Mouse (Mus musculus) stomach, postnatal 0 days (tissue): Measurements from ENCODE around the gene Pdzrn3. TPM values are rescaled to one million over a fixed set of nuclear protein-coding genes. Genes with fewer than 3 reads are reported as not detected.

Source experiments
- ATAC-seq: fragments of 200-750 bp; cut with Nextera tagmentation; 2 replicates; pipeline ENCODE4 v1.8.0; 2017; ENCODE audit not compliant: low FRiP score, low TSS enrichment
- DNase-seq: peaks from one replicate; pipeline ENCODE4 v3.0.0-alpha.2; 2016; ENCODE audit warnings: low spot score
- H3K27ac ChIP-seq: fragments of 300-500 bp; sonication (generic); replicated peaks from 2 replicates; pipeline ENCODE4 v1.5.1; 2014; ENCODE audit warnings: mild to moderate bottlenecking, control low read depth
- H3K27me3 ChIP-seq: fragments of 300-500 bp; sonication (generic); 2 replicates; pipeline ENCODE4 v1.6.1; 2014; ENCODE audit warnings: low read length; ENCODE audit not compliant: control insufficient read depth, insufficient read depth
- H3K36me3 ChIP-seq: fragments of 300-500 bp; sonication (generic); 2 replicates; pipeline ENCODE4 v1.6.1; 2014; ENCODE audit warnings: low read length, mixed read lengths; ENCODE audit not compliant: control insufficient read depth, insufficient read depth
- H3K4me1 ChIP-seq: fragments of 300-500 bp; sonication (generic); replicated peaks from 2 replicates; pipeline ENCODE4 v1.6.1; 2014; ENCODE audit warnings: antibody characterized with exemption; ENCODE audit not compliant: control insufficient read depth, insufficient read depth
- H3K4me2 ChIP-seq: fragments of 300-500 bp; sonication (generic); replicated peaks from 2 replicates; pipeline ENCODE4 v1.6.1; 2014; ENCODE audit warnings: low read depth, mild to moderate bottlenecking, control low read depth, moderate library complexity
- H3K4me3 ChIP-seq: fragments of 300-500 bp; sonication (generic); 2 replicates; pipeline ENCODE4 v1.5.1; 2014; ENCODE audit warnings: low read depth, low read length, control low read depth
- H3K9ac ChIP-seq: fragments of 300-500 bp; sonication (generic); 2 replicates; pipeline ENCODE4 v1.6.1; 2014; ENCODE audit warnings: mild to moderate bottlenecking, low read length, control low read depth, mixed read lengths
- H3K9me3 ChIP-seq: fragments of 300-500 bp; sonication (generic); 2 replicates; pipeline ENCODE4 v1.6.1; 2016; ENCODE audit warnings: low read length; ENCODE audit not compliant: control insufficient read depth
- CTCF ChIP-seq: IDR thresholded peaks from 2 replicates; pipeline ENCODE4 v1.5.1; 2016; ENCODE audit warnings: antibody characterized with exemption, low read depth, mild to moderate bottlenecking, moderate library complexity
- EP300 ChIP-seq: optimal IDR thresholded peaks from 2 replicates; pipeline ENCODE3; 2016; ENCODE audit warnings: antibody characterized with exemption
- WGBS: fragments of 180-500 bp; shearing (Covaris S2); extraction: QIAGEN DNeasy Blood & Tissue Kit; methylation state at CpG from one replicate; pipeline ENCODE4 v1.1.7; 2014; 5-methylcytosine and 5-hydroxymethylcytosine counted together
- polyA plus RNA-seq: library from polyadenylated mRNA; unstranded; fragments of >200 nt; fragmentation: Nextera tagmentation; extraction: Ambion mirVana; gene quantifications from 2 replicates; pipeline ENCODE4 v1.2.1, GENCODE M21; 2015

The Pdzrn3 gene
- polyA plus RNA-seq, 1 experiment from 2014 or later = 5.1 TPM

- 68% methylated on average over 1 of the region's 1 CpGs for WGBS
- TF ChIP-seq CTCF (no peak), EP300 (no peak)
- H3K27me3 ChIP-seq = no peaks in the 10 kb centered on the region
- H3K4me1 ChIP-seq = no peaks in the 10 kb centered on the region
- H3K9me3 ChIP-seq = no peaks in the 10 kb centered on the region
- no peak overlapping the region for H3K4me3 ChIP-seq
- DNase-seq (no peak), ATAC-seq (no peak)
- H3K9ac ChIP-seq = no peak overlapping the region
- no peaks in the 10 kb centered on the region for H3K36me3 ChIP-seq
- no peak overlapping the region for H3K4me2 ChIP-seq
- H3K27ac ChIP-seq = no peak overlapping the region
Measured at GRCm38 (mm10) chr6:101411701-101412100, 34.0 kb upstream of the Pdzrn3 start.

- H3K27ac ChIP-seq = no peak overlapping the region
- DNase-seq = no peak
- no peak for ATAC-seq
- no peaks in the 10 kb centered on the region for H3K4me1 ChIP-seq
- no peak overlapping the region for H3K4me3 ChIP-seq
- no peak overlapping the region for H3K9ac ChIP-seq
- no peaks in the 10 kb centered on the region for H3K9me3 ChIP-seq
- H3K36me3 ChIP-seq = no peaks in the 10 kb centered on the region
- no peaks in the 10 kb centered on the region for H3K27me3 ChIP-seq
- TF ChIP-seq EP300 = no peak
- no peak for TF ChIP-seq CTCF
- WGBS = 37% methylated on average over 2 of the region's 2 CpGs
- no peak overlapping the region for H3K4me2 ChIP-seq
Measured at GRCm38 (mm10) chr6:101411064-101411463, 33.4 kb upstream of the Pdzrn3 start.

- Histone ChIP-seq H3K9me3 (no peaks in the 10 kb centered on the region), H3K36me3 (no peaks in the 10 kb centered on the region), H3K27ac (no peak overlapping the region), H3K4me1 (no peaks in the 10 kb centered on the region), H3K4me3 (no peak overlapping the region), H3K27me3 (no peaks in the 10 kb centered on the region), H3K4me2 (no peak overlapping the region), H3K9ac (no peak overlapping the region)
- no peak for TF ChIP-seq CTCF
- no peak for TF ChIP-seq EP300
- ATAC-seq (no peak), DNase-seq (no peak)
- 81% methylated on average over 4 of the region's 4 CpGs for WGBS
Measured at GRCm38 (mm10) chr6:101396711-101397110, 19.0 kb upstream of the Pdzrn3 start.

- WGBS = 87% methylated on average over 6 of the region's 6 CpGs
- no peaks in the 10 kb centered on the region for H3K9me3 ChIP-seq
- H3K27ac ChIP-seq = no peak overlapping the region
- DNase-seq = no peak
- TF ChIP-seq EP300 (no peak), CTCF (no peak)
- no peak overlapping the region for H3K4me2 ChIP-seq
- H3K27me3 ChIP-seq = no peaks in the 10 kb centered on the region
- no peak for ATAC-seq
- H3K4me1 ChIP-seq = no peaks in the 10 kb centered on the region
- H3K4me3 ChIP-seq = no peak overlapping the region
- no peaks in the 10 kb centered on the region for H3K36me3 ChIP-seq
- H3K9ac ChIP-seq = no peak overlapping the region
Measured at GRCm38 (mm10) chr6:101395908-101396307, 18.2 kb upstream of the Pdzrn3 start.

- H3K4me3 ChIP-seq = no peak overlapping the region
- ATAC-seq (no peak), DNase-seq (no peak)
- H3K4me2 ChIP-seq = no peak overlapping the region
- H3K9ac ChIP-seq = no peak overlapping the region
- 79% methylated on average over 2 of the region's 2 CpGs for WGBS
- TF ChIP-seq CTCF (no peak), EP300 (no peak)
- no peaks in the 10 kb centered on the region for H3K27me3 ChIP-seq
- no peaks in the 10 kb centered on the region for H3K4me1 ChIP-seq
- no peak overlapping the region for H3K27ac ChIP-seq
- H3K36me3 ChIP-seq = no peaks in the 10 kb centered on the region
- H3K9me3 ChIP-seq = no peaks in the 10 kb centered on the region
Measured at GRCm38 (mm10) chr6:101392801-101393117, 15.1 kb upstream of the Pdzrn3 start.

GRCm38 (mm10) chr6:101392107-101392800 is 14.6 kb upstream of the Pdzrn3 start:
- WGBS = 76% methylated on average over 8 of the region's 8 CpGs

More at GRCm38 (mm10) chr6:101392107-101392800, 14.6 kb upstream of the Pdzrn3 start:
- Histone ChIP-seq H3K36me3 (no peaks in the 10 kb centered on the region), H3K9ac (no peak overlapping the region), H3K4me3 (no peak overlapping the region), H3K9me3 (no peaks in the 10 kb centered on the region), H3K4me2 (no peak overlapping the region), H3K27ac (no peak overlapping the region), H3K27me3 (no peaks in the 10 kb centered on the region), H3K4me1 (no peaks in the 10 kb centered on the region)
- no peak for ATAC-seq
- TF ChIP-seq CTCF (no peak), EP300 (no peak)
- DNase-seq = no peak
